Mouse (Mus musculus): ENCODE measurements around the gene Kmt5b.

The Kmt5b gene

GRCm38 (mm10) chr19:3767781-3768696, 818 bp downstream of the Kmt5b start:
- in situ Hi-C loops (cut with MboI; ENCODE audit: low sequenced_read_pairs), result no loop called here

- in situ Hi-C loops (cut with MboI; ENCODE audit: low sequenced_read_pairs), result no loop called here
Measured at GRCm38 (mm10) chr19:3768697-3769383, 1.6 kb downstream of the Kmt5b start.

- in situ Hi-C loops (cut with MboI; ENCODE audit: low sequenced_read_pairs), result no loop called here
Measured at GRCm38 (mm10) chr19:3769533-3769932, 2.3 kb downstream of the Kmt5b start.

- in situ Hi-C loops (cut with MboI; ENCODE audit: low sequenced_read_pairs), result no loop called here
Measured at GRCm38 (mm10) chr19:3774159-3774558, 6.9 kb downstream of the Kmt5b start.

GRCm38 (mm10) chr19:3778713-3779112, 11.5 kb downstream of the Kmt5b start:
- in situ Hi-C loops (cut with MboI; ENCODE audit: low sequenced_read_pairs), result no loop called here

- in situ Hi-C loops (cut with MboI; ENCODE audit: low sequenced_read_pairs), result no loop called here
Measured at GRCm38 (mm10) chr19:3790077-3790476, 22.9 kb downstream of the Kmt5b start.

- in situ Hi-C loops (cut with MboI; ENCODE audit: low sequenced_read_pairs), result no loop called here
Measured at GRCm38 (mm10) chr19:3805526-3805925, 38.3 kb downstream of the Kmt5b start.

GRCm38 (mm10) chr19:3810536-3811233, 43.5 kb downstream of the Kmt5b start:
- in situ Hi-C loops (cut with MboI; ENCODE audit: low sequenced_read_pairs), result no loop called here

- in situ Hi-C loops (cut with MboI; ENCODE audit: low sequenced_read_pairs), result no loop called here
Measured at GRCm38 (mm10) chr19:3814461-3814860, 47.2 kb downstream of the Kmt5b start.

GRCm38 (mm10) chr19:3815824-3816223, 48.6 kb downstream of the Kmt5b start:
- in situ Hi-C loops (cut with MboI; ENCODE audit: low sequenced_read_pairs), result no loop called here

- in situ Hi-C loops (cut with MboI; ENCODE audit: low sequenced_read_pairs), result no loop called here
Measured at GRCm38 (mm10) chr19:3819080-3819479, 51.9 kb downstream of the Kmt5b start.

GRCm38 (mm10) chr19:3819899-3820444, 52.8 kb downstream of the Kmt5b start:
- in situ Hi-C loops (cut with MboI; ENCODE audit: low sequenced_read_pairs), result no loop called here

GRCm38 (mm10) chr19:3825044-3825443, 57.8 kb downstream of the Kmt5b start:
- in situ Hi-C loops (cut with MboI; ENCODE audit: low sequenced_read_pairs), result no loop called here

- in situ Hi-C loops (cut with MboI; ENCODE audit: low sequenced_read_pairs), result no loop called here
Measured at GRCm38 (mm10) chr19:3829863-3830262, 62.6 kb downstream of the Kmt5b start.

GRCm38 (mm10) chr19:3831716-3832115, 64.5 kb downstream of the Kmt5b start:
- in situ Hi-C loops (cut with MboI; ENCODE audit: low sequenced_read_pairs), result no loop called here

GRCm38 (mm10) chr19:3832851-3833353, 65.7 kb downstream of the Kmt5b start:
- in situ Hi-C loops (cut with MboI; ENCODE audit: low sequenced_read_pairs), result no loop called here

GRCm38 (mm10) chr19:3834301-3834700, 67.1 kb downstream of the Kmt5b start:
- in situ Hi-C loops (cut with MboI; ENCODE audit: low sequenced_read_pairs), result no loop called here

GRCm38 (mm10) chr19:3836791-3837190, 69.6 kb downstream of the Kmt5b start:
- in situ Hi-C loops (cut with MboI; ENCODE audit: low sequenced_read_pairs), result no loop called here

GRCm38 (mm10) chr19:3838931-3839330, 71.7 kb downstream of the Kmt5b start:
- in situ Hi-C loops (cut with MboI; ENCODE audit: low sequenced_read_pairs), result no loop called here

GRCm38 (mm10) chr19:3839686-3840085, 72.5 kb downstream of the Kmt5b start:
- in situ Hi-C loops (cut with MboI; ENCODE audit: low sequenced_read_pairs), result no loop called here

- in situ Hi-C loops (cut with MboI; ENCODE audit: low sequenced_read_pairs), result no loop called here
Measured at GRCm38 (mm10) chr19:3840214-3840651, 73.0 kb downstream of the Kmt5b start.

All from CH12F3 (cell line).